Comparison of ENCODE assay signal across 9 mouse cellular contexts in the genomic region with DNA sequence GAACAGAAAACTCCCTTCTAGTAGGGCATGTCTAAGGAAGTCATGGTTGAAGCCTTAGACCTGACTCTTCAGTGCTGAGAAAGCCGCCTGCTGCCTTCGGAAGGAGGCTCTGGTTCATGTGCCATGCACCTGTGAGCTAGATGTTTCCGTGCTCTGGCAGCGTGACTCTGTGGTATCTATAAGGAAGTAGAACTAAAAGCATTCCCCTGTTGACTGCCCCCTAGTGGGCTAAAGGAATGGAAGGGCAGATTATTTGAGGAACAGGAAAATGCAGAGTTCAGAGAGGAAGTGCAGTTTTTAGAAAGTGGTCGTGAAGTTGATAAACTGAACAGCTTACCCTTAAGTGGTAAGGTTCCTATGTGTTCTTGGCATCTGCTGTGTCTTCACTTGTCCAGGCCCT. TPM values are rescaled to one million over a fixed set of nuclear protein-coding genes. Genes with fewer than 3 reads are reported as not detected.
DNase-seq lines count a peak whose midpoint lies in the region; ATAC-seq and TF ChIP-seq lines count a peak whose summit lies in the region.
"Had no signal": no experiment of that assay in that cellular context is flagged by ENCODE, and none has a peak within 500 bp of the region (broad histone marks: within the 10 kb centered on the region; RNA-seq: fewer than 3 reads in every experiment).

No protein-coding gene starts in this region.

- H3K9ac ChIP-seq in midbrain, postnatal 0 days (replicated peaks; ENCODE audit: low read length, poor library complexity, severe bottlenecking) = no peak overlapping the region

- H3K27ac ChIP-seq in midbrain, postnatal 0 days (ENCODE audit: low read depth, low read length) = no peak overlapping the region
- no peak overlapping the region for H3K27ac ChIP-seq in midbrain, embryonic 10.5 days (replicated peaks)
- no peak overlapping the region for H3K27ac ChIP-seq in forebrain, embryonic 10.5 days

- H3K4me3 ChIP-seq in midbrain, postnatal 0 days (ENCODE audit: low read depth, low read length) = no peak overlapping the region
- no peak overlapping the region for H3K4me3 ChIP-seq in midbrain, embryonic 10.5 days
- no peak overlapping the region for H3K4me3 ChIP-seq in forebrain, embryonic 10.5 days

- H3K36me3 ChIP-seq in midbrain, postnatal 0 days (ENCODE audit: insufficient read depth, low read length) = peaks cover 14% of the 10 kb centered on the region
- H3K36me3 ChIP-seq in midbrain, embryonic 10.5 days = peaks cover 61% of the 10 kb centered on the region
- peaks cover 56% of the 10 kb centered on the region for H3K36me3 ChIP-seq in forebrain, embryonic 10.5 days (replicated peaks)

- H3K9me3 ChIP-seq in midbrain, postnatal 0 days (ENCODE audit: low read length) = no peaks in the 10 kb centered on the region
- no peaks in the 10 kb centered on the region for H3K9me3 ChIP-seq in midbrain, embryonic 10.5 days (replicated peaks)
- no peaks in the 10 kb centered on the region for H3K9me3 ChIP-seq in forebrain, embryonic 10.5 days

- peak; percentile 71 for TF ChIP-seq CTCF in midbrain, postnatal 0 days (IDR thresholded peaks at IDR 0.05)

- H3K27me3 ChIP-seq in midbrain, postnatal 0 days (ENCODE audit: insufficient read depth, low read length) = no peaks in the 10 kb centered on the region
- no peaks in the 10 kb centered on the region for H3K27me3 ChIP-seq in midbrain, embryonic 10.5 days (ENCODE audit: low read depth, poor library complexity, severe bottlenecking)
- no peaks in the 10 kb centered on the region for H3K27me3 ChIP-seq in forebrain, embryonic 10.5 days (ENCODE audit: poor library complexity, severe bottlenecking)

- no peaks in the 10 kb centered on the region for H3K4me1 ChIP-seq in midbrain, postnatal 0 days (ENCODE audit: insufficient read depth, low read length)
- H3K4me1 ChIP-seq in midbrain, embryonic 10.5 days = no peaks in the 10 kb centered on the region
- no peaks in the 10 kb centered on the region for H3K4me1 ChIP-seq in forebrain, embryonic 10.5 days

- peak; percentile 16 for DNase-seq in cerebellum, adult 8-10 months
- DNase-seq in cerebellum, adult 11-12 months = no peak
- DNase-seq in midbrain, postnatal 0 days (ENCODE audit: low spot score) = no peak
- DNase-seq in midbrain, embryonic 10.5 days (ENCODE audit: low spot score) = no peak
- peak; percentile 55 for DNase-seq in embryo, embryonic 10.5 days (ENCODE audit: low spot score)
- DNase-seq in layer of hippocampus, adult 9-10 months (ENCODE audit: low spot score) = peak; percentile 67
- DNase-seq in naive thymus-derived CD4-positive, alpha-beta T cell, adult 2 months (ENCODE audit: low read depth) = peak; percentile 81
- no peak for DNase-seq in forebrain, embryonic 10.5 days (ENCODE audit: extremely low spot score, low spot score)

- 83% methylated on average over 5 of the region's 5 CpGs for WGBS in midbrain, postnatal 0 days
- WGBS in midbrain, embryonic 10.5 days = 92% methylated on average over 5 of the region's 5 CpGs
- 86% methylated on average over 5 of the region's 5 CpGs for WGBS in forebrain, embryonic 10.5 days

- no peak for ATAC-seq in midbrain, postnatal 0 days (ENCODE audit: low FRiP score)

- no peak overlapping the region for H3K4me2 ChIP-seq in midbrain, postnatal 0 days (ENCODE audit: low read depth, low read length, poor library complexity, severe bottlenecking)

RNA-seq across cellular contexts. Expression of a gene that starts 54.9 kb away (rescaled TPM):
- total RNA-seq in midbrain, postnatal 0 days (2014; rRNA removed) = not detected in 2 replicates
- not detected in 2 replicates for polyA plus RNA-seq in midbrain, postnatal 0 days (2015; fragmentation: Nextera tagmentation; extraction: Ambion mirVana)
- polyA plus RNA-seq in midbrain, embryonic 10.5 days (2016; fragmentation: Nextera tagmentation; extraction: Ambion mirVana) = not detected in 2 replicates
- not detected in 2 replicates for polyA plus RNA-seq in forebrain, embryonic 10.5 days (2016; fragmentation: Nextera tagmentation; extraction: Ambion mirVana)
- total RNA-seq: layer of hippocampus, adult 18-20 months had no signal

Comparison
In these comparisons a context has a peak if more than half of its experiments do, and no peak if none do; other contexts are left out.
1. DNase-seq: peak in cerebellum, adult 8-10 months (single experiment), embryo, embryonic 10.5 days (single experiment), layer of hippocampus, adult 9-10 months (single experiment) and naive thymus-derived CD4-positive, alpha-beta T cell, adult 2 months (single experiment); none in cerebellum, adult 11-12 months (single experiment), midbrain, postnatal 0 days (single experiment), midbrain, embryonic 10.5 days (single experiment) and forebrain, embryonic 10.5 days (single experiment).